Mouse (Mus musculus) left cerebral cortex, adult 11 months (tissue): Measurements from ENCODE around the gene Defa35.
"Not testable (repeated sequence)": the region's sequence is repeated elsewhere in the genome, so short reads cannot be mapped to it uniquely, and the experiment has no call there.

ENCODE experiments used
- DNase-seq: peaks from one replicate; pipeline ENCODE4 v3.0.0; 2022; ENCODE audit warnings: low spot score

The Defa35 gene

DNA sequence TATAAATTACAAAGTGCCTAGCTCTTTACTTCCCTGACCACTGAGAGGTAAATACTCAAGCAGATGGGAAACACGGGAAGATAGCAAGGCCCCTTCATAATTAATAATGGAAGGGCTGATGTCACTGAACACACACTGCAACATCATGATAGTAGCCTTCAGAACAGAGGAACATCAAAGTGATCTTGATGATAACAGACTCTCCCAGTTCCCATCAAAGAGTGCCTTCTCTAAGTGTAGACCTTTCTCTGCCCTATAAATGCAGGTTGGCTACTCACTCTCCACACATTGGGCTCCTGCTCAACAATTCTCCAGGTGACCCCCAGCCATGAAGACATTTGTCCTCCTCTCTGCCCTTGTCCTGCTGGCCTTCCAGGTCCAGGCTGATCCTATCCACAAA lies at the start of gene Defa35:
Defa35 (plus strand) TSS at position 301 of the 400 bp plus-strand sequence.
- DNase-seq = not testable (repeated sequence)

DNA sequence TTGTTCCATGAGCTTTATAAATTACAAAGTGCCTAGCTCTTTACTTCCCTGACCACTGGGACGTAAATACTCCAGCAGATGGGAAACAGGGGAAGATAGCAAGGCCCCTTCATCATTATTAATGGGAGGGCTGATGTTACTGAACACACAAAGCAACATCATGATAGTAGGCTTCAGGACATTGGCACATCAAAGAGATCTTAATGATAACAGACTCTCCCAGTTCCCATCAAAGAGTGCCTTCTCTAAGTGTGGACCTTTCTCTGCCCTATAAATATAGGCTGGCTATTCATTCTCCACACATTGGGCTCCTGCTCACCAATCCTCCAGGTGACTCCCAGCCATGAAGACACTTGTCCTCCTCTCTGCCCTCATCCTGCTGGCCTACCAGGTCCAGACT lies 39.6 kb upstream of the Defa35 start, which contains the start of gene Defa21:
Defa21 (plus strand) TSS at position 301 of the 400 bp plus-strand sequence.
- DNase-seq = not testable (repeated sequence)

DNA sequence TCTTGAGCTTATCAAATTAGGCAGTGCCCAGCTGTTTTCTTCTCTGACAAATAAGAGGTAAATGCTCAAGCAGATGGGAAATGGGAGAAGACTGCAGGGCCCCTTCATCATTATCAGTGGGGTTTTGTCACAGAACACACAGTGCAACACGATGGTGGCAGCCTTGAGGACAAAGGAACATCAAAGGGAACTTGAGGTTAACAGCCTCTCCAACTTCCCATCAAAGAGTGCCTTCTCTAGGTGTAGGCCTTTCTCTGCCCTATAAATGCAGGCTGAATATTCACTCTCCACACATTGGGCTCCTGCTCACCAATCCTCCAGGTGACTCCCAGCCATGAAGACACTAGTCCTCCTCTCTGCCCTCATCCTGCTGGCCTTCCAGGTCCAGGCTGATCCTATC lies 10.1 kb upstream of the Defa35 start, which contains the start of gene Defa23:
Defa23 (plus strand) TSS at position 301 of the 400 bp plus-strand sequence.
- not testable (repeated sequence) for DNase-seq

DNA sequence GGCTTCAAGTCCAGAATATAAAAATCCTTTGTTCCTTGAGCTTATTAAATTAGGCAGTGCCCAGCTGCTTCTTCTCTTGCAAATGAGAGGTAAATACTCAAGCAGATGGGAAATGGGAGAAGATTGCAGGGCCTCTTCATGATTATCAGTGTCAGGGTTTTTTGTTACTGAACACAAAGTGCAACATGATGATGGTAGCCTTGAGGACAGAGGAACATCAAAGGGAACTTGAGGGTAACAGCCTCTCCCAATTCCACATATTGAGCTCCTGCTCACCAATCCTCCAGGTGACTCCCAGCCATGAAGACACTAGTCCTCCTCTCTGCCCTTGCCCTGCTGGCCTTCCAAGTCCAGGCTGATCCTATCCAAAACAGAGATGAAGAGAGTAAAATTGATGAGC lies 19.3 kb downstream of the Defa35 start, which contains the start of gene Defa25:
Defa25 (plus strand) TSS at position 301 of the 400 bp plus-strand sequence.
- not testable (repeated sequence) for DNase-seq

DNA sequence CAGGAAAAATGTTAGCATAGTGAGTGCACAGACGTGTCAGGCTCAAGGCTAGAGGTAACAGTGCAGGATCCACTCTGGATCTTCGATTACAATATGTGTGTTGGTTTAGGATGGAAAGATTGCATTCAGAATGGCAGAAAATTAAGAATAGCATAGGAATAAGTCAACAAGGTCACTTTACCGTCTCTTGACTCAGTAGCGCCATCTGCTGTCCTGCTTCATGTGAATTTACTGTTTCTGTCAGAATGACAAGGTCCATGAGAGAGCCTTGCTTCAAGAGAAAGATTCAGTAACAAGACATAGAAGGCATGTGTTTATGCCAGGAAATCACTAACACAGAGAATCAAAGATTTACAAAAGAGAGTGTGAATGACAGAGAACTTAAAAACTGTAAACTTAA lies 28.3 kb downstream of the Defa35 start:
- DNase-seq = no peak

DNA sequence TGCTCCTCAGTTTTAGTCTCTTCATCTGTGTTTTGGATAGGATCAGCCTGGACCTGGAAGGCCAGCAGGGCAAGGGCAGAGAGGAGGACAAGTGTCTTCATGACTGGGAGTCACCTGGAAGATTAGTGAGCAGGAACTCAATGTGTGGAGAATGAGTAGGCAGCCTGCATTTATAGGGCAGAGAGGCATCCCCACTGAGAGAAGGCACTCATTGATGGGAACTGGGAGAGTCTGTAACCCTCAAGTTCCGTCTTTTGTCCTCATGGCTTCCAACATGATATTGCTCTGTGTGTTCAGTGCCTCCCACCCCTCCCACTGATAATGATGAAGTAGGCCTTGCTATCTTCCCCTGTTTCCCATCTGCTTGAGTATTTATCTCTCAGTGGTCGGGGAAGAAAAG lies 31.1 kb downstream of the Defa35 start, which contains the start of gene Gm14851:
Gm14851 (minus strand) TSS at position 101 of the 400 bp plus-strand sequence.
- DNase-seq = not testable (repeated sequence)
